Mouse (Mus musculus) heart, postnatal 0 days (tissue): Measurements from ENCODE around the gene Rab10. TPM values are rescaled to one million over a fixed set of nuclear protein-coding genes. Genes with fewer than 3 reads are reported as not detected.

Experiments used
- ATAC-seq: fragments of 200-750 bp; cut with Nextera tagmentation; 2 replicates; pipeline ENCODE4 v1.8.0; 2017; ENCODE audit warnings: low read depth, moderate number of reproducible peaks, moderate library complexity; ENCODE audit not compliant: insufficient read depth
- DNase-seq: peaks from one replicate; pipeline ENCODE4 v3.0.0-alpha.2; 2016; ENCODE audit warnings: low spot score
- H3K27ac ChIP-seq: fragments of 300-500 bp; sonication (generic); 2 replicates; pipeline ENCODE4 v1.5.1; 2014; ENCODE audit warnings: low read depth, mild to moderate bottlenecking
- H3K27me3 ChIP-seq: fragments of 300-500 bp; sonication (generic); 2 replicates; pipeline ENCODE4 v1.6.1; 2014; ENCODE audit warnings: low read length, mixed read lengths; ENCODE audit not compliant: control insufficient read depth, insufficient read depth
- H3K36me3 ChIP-seq: fragments of 300-500 bp; sonication (generic); replicated peaks from 2 replicates; pipeline ENCODE4 v1.6.1; 2014; ENCODE audit warnings: low read length, mixed read lengths; ENCODE audit not compliant: control insufficient read depth, insufficient read depth
- H3K4me1 ChIP-seq: fragments of 300-500 bp; sonication (generic); 2 replicates; pipeline ENCODE4 v1.6.1; 2014; ENCODE audit warnings: antibody characterized with exemption; ENCODE audit not compliant: control insufficient read depth, insufficient read depth
- H3K4me2 ChIP-seq: fragments of 300-500 bp; sonication (generic); 2 replicates; pipeline ENCODE4 v1.6.1; 2014; ENCODE audit warnings: low read depth, mild to moderate bottlenecking, low read length, moderate library complexity
- H3K4me3 ChIP-seq: fragments of 300-500 bp; sonication (generic); 2 replicates; pipeline ENCODE4 v1.5.1; 2014; ENCODE audit warnings: low read depth, low read length
- H3K9ac ChIP-seq: fragments of 300-500 bp; sonication (generic); replicated peaks from 2 replicates; pipeline ENCODE4 v1.6.1; 2014; ENCODE audit warnings: low read depth, low read length, mixed read lengths
- H3K9me3 ChIP-seq: fragments of 300-500 bp; sonication (generic); replicated peaks from 2 replicates; pipeline ENCODE4 v1.6.1; 2016; ENCODE audit warnings: low read length; ENCODE audit not compliant: control insufficient read depth
- CTCF ChIP-seq: IDR thresholded peaks from 2 replicates; pipeline ENCODE4 v1.5.1; 2016; ENCODE audit warnings: antibody characterized with exemption, control low read depth, low read depth
- EP300 ChIP-seq: IDR thresholded peaks from 2 replicates; pipeline ENCODE4 v1.6.1; 2016; ENCODE audit warnings: antibody characterized with exemption, low read depth
- WGBS: fragments of 180-500 bp; shearing (Covaris S2); extraction: QIAGEN DNeasy Blood & Tissue Kit; methylation state at CpG from one replicate; pipeline ENCODE4 v1.1.7; 2014; 5-methylcytosine and 5-hydroxymethylcytosine counted together
- polyA plus RNA-seq: library from polyadenylated mRNA; unstranded; fragments of >200 nt; fragmentation: Nextera tagmentation; extraction: Ambion mirVana; gene quantifications from 2 replicates; pipeline ENCODE4 v1.2.1, GENCODE M21; 2015
- total RNA-seq: library from RNA; depleted of rRNA; stranded (reverse); fragments of >200 nt; gene quantifications from 2 replicates; pipeline ENCODE4 v1.2.3, GENCODE M21; 2014; ENCODE audit warnings: low replicate concordance

Rab10 gene
- total and polyA plus RNA-seq, 2 experiments from 2014 or later: 56.2 to 91.4 TPM

DNA sequence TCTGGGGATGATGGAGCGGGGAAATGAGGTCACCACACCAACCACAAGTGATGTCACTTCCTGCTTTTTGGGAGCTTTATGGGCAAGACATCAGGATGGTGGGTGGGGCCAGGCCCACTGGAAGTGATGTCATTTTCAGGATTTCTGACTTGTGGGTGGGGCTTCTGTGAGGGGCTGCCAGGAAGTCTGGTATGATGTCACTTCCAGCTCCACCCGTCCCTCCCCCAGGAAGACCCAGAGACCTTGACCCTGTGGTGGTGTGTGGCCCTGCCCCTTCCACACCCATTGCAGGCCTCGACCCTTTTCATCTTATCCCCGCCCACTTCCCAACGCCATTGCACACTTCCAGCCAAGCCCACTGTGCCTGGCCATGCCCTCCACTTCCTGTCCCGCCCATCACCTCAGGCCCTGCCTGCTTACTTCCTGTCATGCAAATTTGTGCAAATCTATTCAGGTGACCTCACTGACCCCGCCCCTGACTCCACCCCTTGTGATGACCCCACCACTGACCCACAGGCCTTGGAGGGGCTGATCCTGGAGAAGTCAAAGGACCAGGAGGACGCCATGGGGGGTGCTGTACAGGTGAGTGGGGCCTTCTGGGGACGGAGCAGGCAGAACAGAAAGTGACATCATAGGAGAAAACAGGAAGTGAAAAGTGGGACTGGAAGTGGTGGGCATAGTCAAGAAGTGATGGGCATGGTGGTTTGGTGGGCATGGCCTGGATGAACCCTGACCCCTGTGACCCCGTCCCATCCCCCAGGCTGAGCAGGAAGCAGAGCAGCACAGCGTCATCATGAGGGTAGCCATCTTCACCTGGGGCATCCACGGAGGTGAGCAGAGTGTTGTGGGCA lies 72.7 kb downstream of the Rab10 start:
- no peak for TF ChIP-seq EP300
- no peak for TF ChIP-seq CTCF
- Histone ChIP-seq H3K4me1 (no peaks in the 10 kb centered on the region; the same call in 1 of the 2 replicates), H3K9ac (no peak overlapping the region), H3K36me3 (peaks cover 41% of the 10 kb centered on the region), H3K9me3 (no peaks in the 10 kb centered on the region), H3K27ac (no peak overlapping the region), H3K27me3 (no peaks in the 10 kb centered on the region), H3K4me2 (no peak overlapping the region), H3K4me3 (no peak overlapping the region)
- no peak for DNase-seq
- 91% methylated on average over 12 of the region's 12 CpGs for WGBS
- no peak for ATAC-seq

- no peaks in the 10 kb centered on the region; the same call in 1 of the 2 replicates for H3K4me1 ChIP-seq
- H3K36me3 ChIP-seq: peaks cover 41% of the 10 kb centered on the region
- no peaks in the 10 kb centered on the region for H3K9me3 ChIP-seq
- WGBS: 63% methylated on average over 14 of the region's 14 CpGs
- DNase-seq: no peak
- peak overlapping the region; percentile 43 for H3K9ac ChIP-seq
- H3K4me3 ChIP-seq: peak overlapping the region; percentile 57
- no peak for ATAC-seq
- no peak for TF ChIP-seq EP300
- no peak for TF ChIP-seq CTCF
- peak overlapping the region; percentile 92 for H3K27ac ChIP-seq
- H3K4me2 ChIP-seq: peak overlapping the region; percentile 65
- H3K27me3 ChIP-seq: no peaks in the 10 kb centered on the region
Measured at GRCm38 (mm10) chr12:3236163-3236641, 73.6 kb downstream of the Rab10 start.

GRCm38 (mm10) chr12:3235646-3236161 lies 74.1 kb downstream of the Rab10 start:
- Histone ChIP-seq H3K4me2 (peak overlapping the region; percentile 65), H3K36me3 (peaks cover 40% of the 10 kb centered on the region), H3K27me3 (no peaks in the 10 kb centered on the region), H3K4me1 (no peaks in the 10 kb centered on the region; the same call in 1 of the 2 replicates), H3K9ac (peak overlapping the region; percentile 43), H3K27ac (peak overlapping the region; percentile 92), H3K4me3 (peak overlapping the region; percentile 57), H3K9me3 (no peaks in the 10 kb centered on the region)
- TF ChIP-seq EP300 (no peak), CTCF (peak; percentile 75)
- ATAC-seq: peak; percentile 85
- 13% methylated on average over 39 of the region's 39 CpGs for WGBS
- DNase-seq: peak; percentile 86

GRCm38 (mm10) chr12:3235124-3235631 lies 74.6 kb downstream of the Rab10 start:
- H3K36me3 ChIP-seq: peaks cover 34% of the 10 kb centered on the region
- WGBS: 14% methylated on average over 33 of the region's 36 CpGs
- H3K9me3 ChIP-seq: no peaks in the 10 kb centered on the region
- no peaks in the 10 kb centered on the region for H3K27me3 ChIP-seq
- ATAC-seq: peak; percentile 89
- H3K4me3 ChIP-seq: peak overlapping the region; percentile 57
- peak overlapping the region; percentile 92 for H3K27ac ChIP-seq
- no peaks in the 10 kb centered on the region; the same call in 1 of the 2 replicates for H3K4me1 ChIP-seq
- TF ChIP-seq EP300: peak; percentile 66
- no peak for TF ChIP-seq CTCF
- peak overlapping the region; percentile 43 for H3K9ac ChIP-seq
- peak; percentile 98 for DNase-seq
- peak overlapping the region; percentile 65 for H3K4me2 ChIP-seq

DNA sequence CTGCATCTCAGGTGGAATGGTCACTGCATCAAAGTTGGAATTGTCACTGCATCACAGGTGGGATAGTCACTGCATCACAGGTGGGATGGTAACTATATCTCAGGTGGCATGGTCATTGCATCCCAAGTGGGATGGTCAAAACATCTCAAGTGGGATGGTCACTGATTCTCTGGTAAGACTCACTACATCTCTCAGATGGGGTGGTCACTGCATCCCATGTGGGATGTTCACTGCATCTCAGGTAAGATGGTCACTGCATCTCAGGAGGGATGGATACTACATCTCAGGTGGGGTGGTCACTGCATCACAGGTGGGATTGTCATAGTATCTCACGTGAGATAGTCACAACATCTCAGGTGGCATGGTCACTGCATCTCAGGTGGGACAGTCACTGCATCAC lies 75.7 kb downstream of the Rab10 start:
- no peak for TF ChIP-seq CTCF
- Histone ChIP-seq H3K27ac (no peak overlapping the region), H3K4me3 (no peak overlapping the region), H3K4me2 (no peak overlapping the region), H3K9ac (no peak overlapping the region), H3K4me1 (no peaks in the 10 kb centered on the region; the same call in 1 of the 2 replicates), H3K36me3 (peaks cover 25% of the 10 kb centered on the region), H3K27me3 (no peaks in the 10 kb centered on the region), H3K9me3 (no peaks in the 10 kb centered on the region)
- WGBS: 90% methylated on average over 1 of the region's 1 CpGs
- no peak for DNase-seq
- no peak for ATAC-seq
